Mouse (Mus musculus) spleen, adult 2 months (tissue): Measurements from ENCODE around the gene Iah1. TPM values are rescaled to one million over a fixed set of nuclear protein-coding genes. Genes with fewer than 3 reads are reported as not detected.

Source experiments
- DNase-seq, 2 experiments: peaks; one replicate each; pipeline versions ENCODE4 v3.0.0 to v3.0.0-alpha.2; 2012 to 2021; ENCODE audit warnings: low spot score in 2 of 2, low read depth in 1 of 2
- H3K27ac ChIP-seq: fragments of 200-500 bp; 2 replicates; pipeline ENCODE4 v1.5.1; 2012; ENCODE audit warnings: low read length, inconsistent platforms; ENCODE audit not compliant: insufficient read depth
- H3K27me3 ChIP-seq: fragments of 200-500 bp; 2 replicates; pipeline ENCODE4 v1.6.1; 2012; ENCODE audit warnings: mild to moderate bottlenecking, moderate library complexity, low read length, inconsistent platforms; ENCODE audit not compliant: control insufficient read depth, insufficient read depth
- H3K36me3 ChIP-seq: fragments of 200-500 bp; 2 replicates; pipeline ENCODE4 v1.6.1; 2012; ENCODE audit warnings: mild to moderate bottlenecking, low read length, inconsistent platforms; ENCODE audit not compliant: control insufficient read depth, insufficient read depth
- H3K4me1 ChIP-seq: fragments of 200-500 bp; 2 replicates; pipeline ENCODE4 v1.6.1; 2011; ENCODE audit warnings: inconsistent platforms; ENCODE audit not compliant: control insufficient read depth, insufficient read depth, insufficient read length
- H3K4me3 ChIP-seq: fragments of 200-500 bp; 2 replicates; pipeline ENCODE4 v1.5.1; 2011; ENCODE audit warnings: mild to moderate bottlenecking, inconsistent platforms; ENCODE audit not compliant: insufficient read depth, insufficient read length; ENCODE audit errors: extremely low read depth
- CTCF ChIP-seq: fragments of 200-500 bp; IDR thresholded peaks from 2 replicates; pipeline ENCODE4 v1.5.1; 2011; ENCODE audit warnings: mild to moderate bottlenecking, inconsistent platforms; ENCODE audit not compliant: insufficient read depth, insufficient read length, insufficient replicate concordance; ENCODE audit errors: extremely low read depth
- POLR2A ChIP-seq: fragments of 200-500 bp; IDR thresholded peaks from 2 replicates; pipeline ENCODE4 v1.6.1; 2011; ENCODE audit warnings: low read depth, low read length, inconsistent platforms
- WGBS: fragments of 180-500 bp; shearing (Covaris S2); methylation state at CpG from one replicate; pipeline ENCODE4 v1.1.7; 2018; 5-methylcytosine and 5-hydroxymethylcytosine counted together
- polyA plus RNA-seq: library from polyadenylated mRNA; depleted of rRNA; stranded (reverse); fragments of >200 nt; gene quantifications from 2 replicates; pipeline ENCODE4 v1.2.3, GENCODE M21; 2012

Gene Iah1
- polyA plus RNA-seq, 1 experiment, result 39.3 TPM

DNA sequence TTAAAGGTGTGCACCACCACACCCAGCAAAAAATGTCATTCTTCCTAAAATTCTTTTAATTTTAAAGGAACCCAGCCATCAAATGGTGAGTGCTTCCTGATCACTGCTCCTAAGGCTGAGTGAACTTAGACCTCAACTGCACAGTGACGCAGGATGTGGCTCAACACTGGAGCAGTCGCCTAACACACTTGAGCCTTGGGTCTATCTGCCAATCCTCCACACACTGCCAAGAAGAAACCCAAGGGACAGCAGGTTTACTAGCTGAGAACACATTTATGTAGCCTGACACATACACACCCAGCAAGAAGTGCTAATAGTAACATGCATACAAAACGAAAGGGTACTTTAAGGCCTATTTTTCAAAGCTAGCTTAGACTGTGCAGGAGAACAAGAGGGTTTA lies 10.1 kb downstream of the Iah1 start:
- TF ChIP-seq POLR2A, result no peak
- no peak for TF ChIP-seq CTCF
- Histone ChIP-seq H3K4me1 (no peaks in the 10 kb centered on the region), H3K4me3 (no peak overlapping the region), H3K36me3 (peaks cover 54% of the 10 kb centered on the region), H3K27ac (no peak overlapping the region), H3K27me3 (no peaks in the 10 kb centered on the region)
- no peak for DNase-seq
- WGBS, result 92% methylated on average over 3 of the region's 3 CpGs

DNA sequence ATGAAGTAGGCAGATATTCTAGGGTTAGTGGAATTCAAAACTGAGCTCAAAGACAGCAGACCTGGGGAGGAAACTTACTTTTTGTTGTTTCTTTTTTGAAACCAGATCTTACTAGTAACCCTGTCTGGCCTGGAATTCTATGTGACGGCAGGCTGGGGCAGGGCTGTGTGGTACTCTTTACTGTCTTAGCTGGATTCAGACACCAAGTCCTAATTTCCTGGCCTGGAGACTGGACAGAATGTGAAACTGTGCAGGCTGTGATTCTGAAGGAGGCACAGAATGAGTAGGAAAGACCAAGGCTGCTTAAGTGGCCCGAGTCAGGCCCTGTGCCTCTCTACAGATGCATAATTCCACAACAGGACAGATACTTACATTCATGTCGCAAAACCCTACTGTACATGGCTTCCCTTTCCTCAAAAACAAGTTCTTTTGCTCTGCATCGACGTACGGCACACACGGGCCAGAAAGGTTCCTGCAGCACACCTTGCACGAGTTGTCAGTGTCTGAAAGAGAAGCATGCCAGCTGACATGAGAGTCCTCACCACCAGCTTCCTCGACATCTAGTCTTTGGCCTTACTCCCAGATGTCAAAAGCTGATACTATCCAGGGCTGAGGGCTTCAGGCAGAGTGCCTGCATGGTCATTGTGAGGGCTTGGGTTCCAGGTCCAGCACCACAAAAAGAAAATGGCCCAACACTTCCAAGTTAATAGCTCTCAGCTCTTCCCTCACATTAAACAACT lies 13.6 kb downstream of the Iah1 start:
- 88% methylated on average over 9 of the region's 9 CpGs for WGBS
- peaks cover 45% of the 10 kb centered on the region for H3K36me3 ChIP-seq
- no peak for DNase-seq
- no peak for TF ChIP-seq CTCF
- TF ChIP-seq POLR2A, result no peak
- H3K4me3 ChIP-seq, result no peak overlapping the region
- no peak overlapping the region for H3K27ac ChIP-seq
- H3K4me1 ChIP-seq, result no peaks in the 10 kb centered on the region
- no peaks in the 10 kb centered on the region for H3K27me3 ChIP-seq

DNA sequence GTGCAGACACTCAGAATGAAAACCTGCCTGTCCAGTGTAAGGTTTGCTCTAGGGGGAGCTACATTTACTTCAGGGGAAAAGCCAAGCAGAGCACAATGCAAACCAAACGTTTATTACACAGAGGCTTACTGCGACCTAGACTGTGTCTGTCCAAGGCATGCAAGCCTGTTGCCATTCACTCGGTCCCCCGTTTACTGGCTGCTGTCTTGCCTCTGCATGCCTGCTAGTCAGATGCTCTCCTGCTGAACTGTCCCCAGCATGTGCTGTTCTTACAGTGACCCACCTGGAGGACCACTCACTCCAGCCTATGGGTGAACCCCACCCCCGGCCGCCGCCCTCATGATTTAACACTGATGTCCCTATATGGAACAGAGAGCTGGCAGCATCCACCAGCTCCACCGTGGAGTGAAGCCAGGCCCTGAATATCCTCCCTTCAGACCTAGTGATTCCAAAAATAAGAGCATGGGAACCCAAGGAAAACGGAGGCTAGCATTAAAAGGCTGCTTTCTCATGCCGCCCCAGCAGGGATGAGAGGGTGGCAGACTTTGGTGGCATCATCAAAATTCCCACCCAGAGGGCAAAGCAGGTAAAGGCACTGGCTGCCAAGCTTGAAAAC lies 14.9 kb downstream of the Iah1 start:
- DNase-seq, result no peak
- Histone ChIP-seq H3K4me1 (peaks cover 3% of the 10 kb centered on the region; the same call in 1 of the 2 replicates), H3K27ac (no peak overlapping the region), H3K27me3 (no peaks in the 10 kb centered on the region), H3K4me3 (no peak overlapping the region), H3K36me3 (peaks cover 36% of the 10 kb centered on the region)
- TF ChIP-seq CTCF (no peak), POLR2A (no peak)
- 87% methylated on average over 10 of the region's 10 CpGs for WGBS

DNA sequence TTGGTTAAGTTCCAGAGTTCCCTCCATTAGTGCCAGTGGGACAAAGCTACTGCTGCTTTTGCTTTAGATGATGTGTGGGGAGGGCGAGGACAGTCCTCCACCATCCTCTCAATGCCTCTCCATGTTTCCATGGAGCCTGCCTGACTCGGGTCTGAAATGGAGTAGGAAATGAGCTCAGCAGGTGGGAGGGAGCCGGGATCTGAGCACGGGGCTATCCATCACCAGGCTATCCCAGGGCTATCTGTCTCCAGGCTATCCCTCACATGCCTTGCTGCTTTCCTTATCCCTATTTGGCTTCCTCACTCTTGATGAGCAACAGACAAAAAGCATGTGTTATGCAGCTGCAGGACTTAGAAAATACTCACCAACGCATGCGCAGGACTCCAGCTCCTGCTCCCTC lies 15.5 kb downstream of the Iah1 start:
- no peak overlapping the region for H3K4me3 ChIP-seq
- peaks cover 7% of the 10 kb centered on the region for H3K4me1 ChIP-seq
- no peak for TF ChIP-seq CTCF
- no peak for TF ChIP-seq POLR2A
- no peak overlapping the region for H3K27ac ChIP-seq
- no peaks in the 10 kb centered on the region for H3K27me3 ChIP-seq
- peaks cover 35% of the 10 kb centered on the region for H3K36me3 ChIP-seq
- WGBS, result 88% methylated on average over 6 of the region's 6 CpGs
- no peak for DNase-seq

DNA sequence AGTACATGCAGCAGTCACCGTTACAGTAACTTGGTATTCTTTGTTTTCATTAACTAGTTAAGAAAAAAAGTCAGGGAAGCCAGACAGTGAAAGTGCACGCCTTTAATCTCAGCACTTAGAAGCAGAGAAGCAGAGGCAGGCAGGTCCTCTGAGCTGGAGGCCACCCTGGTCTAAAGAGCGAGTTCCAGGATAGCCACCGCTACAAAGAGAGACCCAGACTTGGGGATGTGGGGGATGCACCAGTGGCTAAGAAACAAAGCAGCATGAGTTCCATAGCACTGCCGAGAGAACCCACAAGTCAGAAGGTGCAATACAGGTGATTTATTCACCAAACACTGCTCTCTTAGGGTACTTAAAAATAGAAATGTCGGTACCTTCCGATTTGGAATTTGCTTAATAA lies 16.8 kb downstream of the Iah1 start:
- Histone ChIP-seq H3K4me3 (no peak overlapping the region), H3K4me1 (peaks cover 14% of the 10 kb centered on the region), H3K36me3 (peaks cover 32% of the 10 kb centered on the region), H3K27ac (no peak overlapping the region), H3K27me3 (no peaks in the 10 kb centered on the region)
- DNase-seq, result no peak
- WGBS, result 94% methylated on average over 7 of the region's 7 CpGs
- TF ChIP-seq CTCF (no peak), POLR2A (no peak)

DNA sequence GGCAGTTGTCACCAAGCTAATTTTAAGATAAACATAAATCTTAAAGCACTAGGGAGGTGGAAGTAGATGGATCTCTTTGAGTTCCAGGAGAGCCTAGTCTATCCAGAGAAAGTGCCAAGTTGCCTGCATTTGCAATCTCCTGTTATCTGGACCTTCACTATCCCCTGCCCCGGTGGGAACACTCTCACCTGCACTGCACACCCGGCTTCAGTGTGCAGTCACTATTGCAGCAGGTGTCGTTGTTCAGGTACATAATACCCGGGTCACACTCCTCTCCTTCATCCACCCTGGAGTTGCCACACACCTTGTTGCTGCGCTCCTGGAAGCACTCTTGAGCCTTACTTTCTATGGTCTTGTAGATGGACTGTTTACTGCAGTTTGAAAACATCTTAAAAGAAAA lies 17.6 kb downstream of the Iah1 start:
- no peak for DNase-seq
- TF ChIP-seq POLR2A (no peak), CTCF (no peak)
- H3K36me3 ChIP-seq, result peaks cover 31% of the 10 kb centered on the region
- no peak overlapping the region for H3K4me3 ChIP-seq
- WGBS, result 95% methylated on average over 5 of the region's 5 CpGs
- H3K4me1 ChIP-seq, result peaks cover 14% of the 10 kb centered on the region
- H3K27ac ChIP-seq, result no peak overlapping the region
- H3K27me3 ChIP-seq, result no peaks in the 10 kb centered on the region

DNA sequence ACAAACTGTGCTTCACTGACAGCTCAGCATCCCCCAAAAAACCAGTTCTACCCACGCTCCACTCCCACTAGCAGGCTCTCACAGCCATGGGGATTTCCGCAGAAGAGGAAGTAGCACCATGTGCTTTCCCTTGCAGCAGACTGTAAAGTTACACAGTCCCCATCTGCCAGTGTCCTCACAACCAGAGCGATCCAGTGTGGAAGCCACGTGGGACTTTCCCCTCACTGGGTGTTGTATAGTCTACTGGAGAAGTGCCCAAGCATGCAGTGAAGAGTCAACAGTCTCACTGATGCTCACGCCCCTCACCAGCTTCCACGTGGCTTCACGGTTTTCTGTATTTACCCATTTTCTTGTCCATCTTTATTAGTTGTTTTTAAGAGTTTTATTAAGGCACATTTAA lies 19.7 kb downstream of the Iah1 start:
- TF ChIP-seq CTCF (no peak), POLR2A (no peak)
- Histone ChIP-seq H3K4me3 (no peak overlapping the region), H3K4me1 (peaks cover 14% of the 10 kb centered on the region), H3K36me3 (peaks cover 24% of the 10 kb centered on the region), H3K27ac (peak overlapping the region; percentile 45; the same call in 1 of the 2 replicates), H3K27me3 (no peaks in the 10 kb centered on the region)
- 22% methylated on average over 7 of the region's 7 CpGs for WGBS
- peak; percentile 74 for DNase-seq
